ENCODE assay signal across 21 mouse cellular contexts in genomic region chr5:132477533-132477932, GRCm38 (mm10).
"Had no signal": no experiment of that assay in that cellular context is flagged by ENCODE, and none has a peak within 500 bp of the region (broad histone marks: within the 10 kb centered on the region; RNA-seq: fewer than 3 reads in every experiment).

No protein-coding gene starts in this region.

- H3K4me1 ChIP-seq: megakaryocyte, embryonic 14.5 days had no signal

- H3K4me3 ChIP-seq: lung, embryonic 15.5 days; megakaryocyte, embryonic 14.5 days; midbrain, embryonic 13.5 days; midbrain, embryonic 15.5 days; neural tube, embryonic 13.5 days; neural tube, embryonic 15.5 days had no signal

- H3K9ac ChIP-seq: liver, postnatal 0 days; lung, embryonic 15.5 days; midbrain, embryonic 13.5 days; midbrain, embryonic 15.5 days; neural tube, embryonic 13.5 days; neural tube, embryonic 15.5 days had no signal

- H3K9me3 ChIP-seq: lung, embryonic 15.5 days; megakaryocyte, embryonic 14.5 days; midbrain, embryonic 13.5 days; midbrain, embryonic 15.5 days; neural tube, embryonic 13.5 days; neural tube, embryonic 15.5 days had no signal

- H3K27ac ChIP-seq: lung, embryonic 15.5 days; macrophage; midbrain, embryonic 13.5 days; midbrain, embryonic 15.5 days; neural tube, embryonic 13.5 days; neural tube, embryonic 15.5 days had no signal

- H3K36me3 ChIP-seq: lung, embryonic 15.5 days; midbrain, embryonic 13.5 days; midbrain, embryonic 15.5 days; neural tube, embryonic 13.5 days; neural tube, embryonic 15.5 days had no signal

- H3K27me3 ChIP-seq: lung, embryonic 15.5 days; megakaryocyte, embryonic 14.5 days; midbrain, embryonic 13.5 days; midbrain, embryonic 15.5 days; neural tube, embryonic 13.5 days; neural tube, embryonic 15.5 days had no signal

- ATAC-seq: liver, postnatal 0 days; lung, postnatal 0 days; midbrain, embryonic 13.5 days; midbrain, embryonic 15.5 days had no signal

- DNase-seq: liver, postnatal 0 days; lung, adult 2 months; lung, postnatal 14 days; lung, postnatal 36 days; retina, postnatal 1 day; right cerebral cortex, adult 18-20 months; right cerebral cortex, postnatal 25 days; right cerebral cortex, postnatal 4 days; spleen, adult 18-20 months; thymus, adult 18-20 months; thymus, postnatal 14 days; thymus, postnatal 36 days had no signal

- H3K4me2 ChIP-seq: lung, embryonic 15.5 days; midbrain, embryonic 11.5 days; midbrain, embryonic 13.5 days; midbrain, embryonic 15.5 days; neural tube, embryonic 13.5 days; neural tube, embryonic 15.5 days had no signal
